Mouse (Mus musculus) fat pad, adult 2 months (tissue): Measurements from ENCODE around the gene Pdzd8.

ENCODE experiments used
- DNase-seq: peaks from one replicate; pipeline ENCODE4 v3.0.0-alpha.2; 2011; ENCODE audit warnings: low read depth, low spot score; ENCODE audit errors: extremely low read depth

The Pdzd8 gene

DNA sequence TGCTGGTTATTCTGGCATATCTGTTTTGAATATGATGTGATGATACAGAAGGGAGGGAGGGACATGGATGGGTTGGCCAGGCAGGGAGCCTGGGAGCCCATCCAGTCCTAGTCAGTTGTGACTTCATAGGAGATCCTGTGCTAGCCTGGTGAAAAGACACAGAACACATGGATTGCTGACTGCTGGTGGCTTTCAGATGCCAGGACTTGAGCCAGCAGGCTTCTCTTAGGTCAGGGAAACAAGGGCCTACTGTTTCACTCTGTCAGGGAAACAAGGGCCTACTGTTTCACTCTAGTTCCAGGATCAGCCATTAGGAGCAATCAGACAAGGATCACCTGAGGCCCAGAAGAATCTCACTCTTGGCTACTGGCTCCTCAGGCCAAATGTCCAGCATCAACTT is 64.7 kb downstream of the Pdzd8 start:
- no peak for DNase-seq

DNA sequence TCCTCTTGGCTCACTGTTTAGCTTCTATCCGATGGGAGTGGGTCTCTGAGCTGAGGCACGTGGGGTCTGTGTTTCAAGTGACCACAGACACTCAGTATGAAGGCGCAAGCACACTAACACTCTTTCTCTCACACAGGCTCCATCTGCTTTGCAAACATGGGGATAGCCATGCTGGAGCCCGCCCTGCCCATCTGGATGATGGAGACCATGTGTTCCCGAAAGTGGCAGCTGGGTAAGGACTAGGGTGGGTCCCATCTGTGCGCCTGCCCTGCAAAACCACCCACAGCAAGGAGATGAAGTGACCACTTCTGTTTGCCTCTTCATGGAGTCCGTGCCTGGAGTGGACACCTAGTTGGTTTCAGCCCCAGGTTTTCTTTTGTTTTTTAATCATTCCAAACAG is 69.2 kb downstream of the Pdzd8 start:
- DNase-seq: no peak

DNA sequence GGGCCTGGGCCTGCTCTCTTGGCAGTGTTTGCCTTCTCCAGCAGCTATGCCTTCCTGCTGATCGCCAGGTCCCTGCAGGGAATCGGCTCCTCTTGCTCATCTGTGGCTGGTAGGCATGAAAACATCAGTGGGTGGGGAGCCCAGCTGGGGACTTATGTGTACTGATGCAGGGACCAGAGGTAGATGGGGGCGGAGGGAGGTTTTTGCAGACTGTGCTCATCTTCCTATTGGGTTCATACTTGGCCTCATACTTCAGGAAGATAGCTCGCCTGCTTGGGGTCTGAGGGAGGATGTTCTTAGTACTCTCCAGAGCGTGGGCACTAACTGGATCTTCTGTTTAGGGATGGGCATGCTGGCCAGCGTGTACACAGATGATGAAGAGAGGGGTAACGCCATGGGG is 72.4 kb downstream of the Pdzd8 start:
- no peak for DNase-seq

DNA sequence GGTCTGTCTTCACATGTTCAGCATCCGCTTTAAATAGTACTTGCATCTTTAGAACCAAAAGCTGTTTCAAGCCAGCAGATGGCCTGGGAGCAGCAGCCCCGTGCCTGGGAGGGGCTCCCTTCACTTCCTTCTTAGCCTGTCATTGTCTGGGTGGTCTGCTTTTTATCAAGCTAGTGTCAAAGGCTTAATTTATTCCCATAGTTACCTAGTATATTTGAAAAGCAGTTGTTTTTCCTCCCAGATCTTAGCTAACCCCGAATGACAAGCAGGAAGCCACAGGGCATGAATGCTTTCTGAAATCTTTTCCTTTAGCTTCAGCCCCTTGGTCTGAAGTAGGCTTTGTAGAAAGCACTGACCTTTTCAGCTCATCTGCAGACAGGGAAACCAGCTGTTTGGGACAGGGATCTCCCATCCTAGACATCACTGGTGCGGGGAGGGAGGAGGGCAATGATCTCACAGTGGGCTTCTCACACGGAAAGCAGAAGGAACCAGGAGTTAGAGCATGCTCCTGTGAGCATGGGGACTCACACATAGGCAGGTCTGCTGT is 78.1 kb downstream of the Pdzd8 start:
- no peak for DNase-seq

DNA sequence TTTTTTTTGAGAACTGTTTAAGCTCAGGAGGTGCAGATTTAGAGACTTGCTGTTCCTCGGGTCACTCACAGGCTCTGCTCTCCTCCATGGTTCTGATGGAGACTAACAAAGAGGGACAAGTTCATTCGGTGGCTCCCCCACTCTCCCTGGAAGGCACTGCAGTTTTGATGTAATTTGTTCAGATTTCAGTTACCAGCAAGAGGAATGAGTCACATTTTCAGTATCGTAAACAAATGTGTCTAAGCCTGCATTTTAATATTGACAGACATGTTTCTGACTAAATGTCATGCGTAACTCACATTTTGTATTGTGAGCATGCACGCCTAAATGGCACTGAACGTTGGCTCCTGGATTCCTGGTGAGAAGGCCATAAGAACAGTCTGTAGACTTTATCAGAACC is 79.7 kb downstream of the Pdzd8 start:
- DNase-seq: no peak

DNA sequence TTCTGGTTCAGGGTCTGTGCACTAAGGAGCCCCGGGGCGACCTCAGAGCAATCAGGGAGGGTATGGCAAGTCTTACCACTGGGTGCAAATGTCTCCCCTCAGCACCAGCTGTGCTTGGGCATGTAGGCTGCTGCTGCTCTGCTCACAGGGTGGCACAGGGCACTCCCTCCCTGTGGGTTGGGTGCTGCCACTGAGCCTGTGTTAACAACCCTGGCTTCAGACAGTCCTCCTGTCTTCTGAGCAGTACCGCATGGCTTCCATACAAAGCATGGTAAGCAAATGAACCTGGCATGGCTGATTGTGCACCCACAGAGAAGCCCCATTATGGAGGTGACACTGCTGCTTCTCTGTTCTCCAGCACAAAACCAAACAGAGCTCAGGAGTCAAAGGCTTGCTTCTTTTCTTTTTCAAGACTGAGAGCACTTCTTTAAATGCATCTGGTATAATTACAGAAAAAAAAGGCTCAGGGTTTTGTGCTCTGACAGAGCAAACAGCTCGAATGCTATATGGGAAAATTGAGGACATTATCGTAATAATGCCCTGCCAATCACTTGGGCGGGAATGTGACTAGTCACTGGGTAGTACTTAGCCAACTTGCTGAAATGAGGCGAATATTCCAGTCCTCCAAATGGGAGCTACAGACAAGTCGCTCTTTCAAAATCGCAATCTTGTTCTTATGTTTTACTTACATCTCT is 80.6 kb downstream of the Pdzd8 start:
- no peak for DNase-seq

DNA sequence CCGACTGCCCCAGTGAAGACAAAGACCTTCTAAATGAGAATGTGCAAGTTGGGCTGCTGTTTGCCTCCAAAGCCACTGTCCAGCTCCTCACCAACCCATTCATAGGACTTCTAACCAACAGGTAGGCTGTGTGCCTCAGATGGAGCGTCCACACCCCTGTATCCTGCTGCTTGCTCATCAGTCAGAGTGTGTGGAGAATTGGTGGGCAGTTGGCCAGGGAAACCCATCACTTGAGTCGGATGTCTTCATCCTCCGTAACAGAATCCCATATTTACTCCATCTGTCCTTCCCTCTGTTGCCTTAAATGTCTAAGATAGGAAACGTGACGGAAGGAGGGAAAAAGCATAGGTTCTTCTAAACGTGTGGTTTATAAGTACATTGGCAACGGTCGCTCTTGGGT is 82.4 kb downstream of the Pdzd8 start:
- DNase-seq: no peak

DNA sequence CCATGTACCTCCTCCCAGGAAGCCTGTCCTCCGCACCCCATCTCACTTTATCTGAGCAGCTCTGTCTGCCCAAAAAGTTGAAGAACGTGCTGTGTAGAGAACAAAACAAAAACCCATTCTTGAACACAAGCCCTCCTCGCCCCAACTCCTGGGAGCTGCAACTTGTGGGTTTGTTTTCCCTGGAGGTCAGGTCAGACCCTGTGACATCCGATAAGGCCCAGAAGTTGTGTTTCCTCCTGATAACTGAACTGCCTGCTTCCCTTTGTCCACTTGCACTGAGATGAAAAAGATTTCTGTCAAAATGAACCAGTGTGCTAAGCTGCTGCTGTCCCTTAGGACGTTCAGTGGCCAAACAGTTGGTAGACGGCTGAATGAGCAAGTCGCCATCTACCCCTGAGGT is 84.0 kb downstream of the Pdzd8 start:
- no peak for DNase-seq

DNA sequence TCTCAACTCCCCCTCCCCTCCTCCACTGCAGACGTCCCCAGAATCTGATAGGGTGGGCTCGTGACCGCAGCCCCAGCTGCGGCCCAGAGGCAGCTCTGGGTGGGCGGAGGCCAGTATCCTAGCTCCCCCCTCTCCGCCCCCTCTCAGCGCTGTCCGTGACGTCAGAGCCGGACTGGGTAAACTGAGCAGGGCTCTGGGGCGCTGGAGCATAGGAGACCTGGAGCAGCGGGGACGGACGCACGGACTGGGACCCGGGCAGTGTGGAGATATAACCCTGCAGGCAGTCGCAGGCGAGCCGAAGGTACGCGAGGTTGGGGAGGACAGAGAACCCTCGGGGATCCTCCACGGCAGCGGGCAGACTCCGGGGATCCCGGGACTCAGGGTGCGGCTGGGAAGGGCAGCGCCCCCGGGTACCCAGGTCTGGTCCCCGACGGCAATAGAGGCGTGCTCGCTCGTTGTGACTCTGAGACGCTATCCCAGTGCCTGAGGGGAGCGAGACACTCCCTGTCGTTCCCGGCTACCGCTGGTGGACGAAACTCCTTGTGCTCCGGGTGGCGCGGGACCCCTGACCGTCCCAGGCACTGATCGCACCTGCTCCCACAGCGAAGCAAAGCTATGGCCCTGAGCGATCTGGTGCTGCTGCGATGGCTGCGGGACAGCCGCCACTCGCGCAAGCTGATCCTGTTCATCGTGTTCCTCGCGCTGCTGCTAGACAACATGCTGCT is 84.7 kb downstream of the Pdzd8 start, which contains the start of gene Slc18a2:
Slc18a2 (plus strand) TSS at position 179 of the 725 bp plus-strand sequence.
- no peak for DNase-seq

DNA sequence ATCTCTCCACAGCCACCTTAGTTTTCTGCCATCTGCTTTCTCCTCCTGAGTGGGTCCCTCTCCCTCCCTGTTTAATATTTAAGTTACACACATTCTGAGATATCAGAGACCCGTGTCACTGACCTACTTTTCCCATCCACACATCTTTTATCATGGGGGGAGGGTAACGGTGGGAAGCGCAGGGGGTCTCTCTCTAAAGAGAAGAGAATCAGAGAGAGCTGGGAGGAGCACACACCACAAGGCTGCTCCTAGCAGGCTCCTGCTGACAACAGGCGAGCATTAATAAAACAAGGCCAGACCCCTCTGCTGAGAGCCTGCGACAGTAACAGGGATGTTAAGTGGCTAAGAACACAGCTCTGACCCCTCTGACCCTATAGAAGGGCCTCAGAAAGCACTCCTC is 85.9 kb downstream of the Pdzd8 start:
- DNase-seq: no peak

DNA sequence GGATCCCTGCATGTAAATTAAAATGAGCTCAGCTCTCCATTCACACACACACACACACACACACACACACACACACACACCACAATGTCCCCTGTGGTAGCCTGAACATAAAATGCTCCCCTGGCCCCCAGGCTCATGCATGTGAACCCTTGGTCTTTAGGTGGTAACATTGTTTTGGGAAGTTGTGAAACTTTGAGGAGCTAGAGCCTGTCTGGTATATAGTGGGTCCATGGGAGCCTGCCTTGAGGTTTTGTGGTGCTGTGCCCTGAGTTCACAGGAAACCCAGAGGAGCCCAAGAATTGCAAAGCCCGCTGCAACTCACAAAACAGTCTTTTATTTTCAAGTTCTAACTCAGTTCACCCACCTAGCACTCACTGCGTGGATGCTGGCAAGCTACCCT is 92.9 kb downstream of the Pdzd8 start:
- DNase-seq: no peak

DNA sequence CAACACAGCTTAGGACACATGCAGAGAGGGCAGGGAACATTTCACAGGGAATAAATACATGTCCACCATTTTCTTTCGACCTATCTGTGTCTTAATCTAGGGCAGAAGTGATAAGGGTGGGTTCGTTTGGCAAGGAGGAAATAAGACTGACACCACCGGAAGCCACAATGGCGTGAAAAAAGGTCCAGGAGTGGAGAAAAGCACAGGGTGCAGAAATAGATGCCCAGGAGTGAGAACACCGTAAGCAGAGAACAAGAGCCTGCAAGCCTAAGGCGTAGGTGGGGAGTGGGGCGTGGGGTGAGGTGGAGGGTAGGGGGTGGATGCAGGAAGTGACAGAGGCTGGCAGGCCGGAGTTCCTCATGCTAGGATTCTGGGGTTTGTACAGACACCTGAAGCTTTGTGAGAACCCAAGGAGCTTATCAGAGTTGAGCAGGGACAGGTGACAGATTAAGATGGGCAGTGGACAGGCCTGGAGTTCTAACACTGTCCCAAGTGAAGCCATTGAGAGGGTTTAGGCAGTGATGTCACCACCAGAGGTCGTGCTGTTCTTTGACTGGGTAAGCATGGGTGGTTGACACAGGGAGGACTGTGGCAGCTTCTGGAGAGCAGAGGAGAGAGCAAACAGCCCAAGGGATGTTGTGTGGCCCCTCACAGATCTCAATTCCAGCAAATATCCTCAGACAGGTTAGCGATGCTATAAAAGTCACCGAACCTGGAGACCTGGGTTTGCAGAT is 96.9 kb downstream of the Pdzd8 start:
- no peak for DNase-seq

DNA sequence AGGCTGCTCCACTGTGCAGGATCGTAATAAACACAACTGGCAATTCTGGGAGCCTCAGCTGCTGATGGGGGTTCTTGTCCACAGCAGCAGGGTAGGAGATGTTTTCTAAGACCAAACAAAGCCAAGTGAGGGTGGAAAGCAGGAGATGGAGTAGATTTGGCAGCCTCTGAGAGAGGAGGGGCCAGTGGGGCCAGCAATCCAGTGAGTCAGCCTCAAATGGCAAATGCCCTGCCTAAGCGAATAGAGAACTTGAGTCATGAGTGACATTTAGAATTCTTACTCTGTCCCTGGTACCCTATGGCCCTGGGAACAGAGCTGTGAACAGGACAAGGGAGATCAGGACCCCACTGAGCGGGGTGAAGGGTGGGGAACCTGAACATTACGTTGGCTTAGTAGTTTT is 97.4 kb downstream of the Pdzd8 start:
- no peak for DNase-seq
